Mouse (Mus musculus) cerebellum, postnatal 14 days (tissue): ENCODE results near the gene Nup107.
A peak's percentile ranks its signal among the peaks of the same experiment; 100 is the strongest.
"Not testable (repeated sequence)": the region's sequence is repeated elsewhere in the genome, so short reads cannot be mapped to it uniquely, and the experiment has no call there.

Source experiments
- DNase-seq, 2 experiments: peaks; one replicate each; pipeline ENCODE4 v3.0.0; 2021; ENCODE audit warnings: mixed read lengths in 2 of 2

The Nup107 gene

GRCm38 (mm10) chr10:117749050-117749686 lies 43.3 kb downstream of the Nup107 start:
- DNase-seq = no peak

GRCm38 (mm10) chr10:117748276-117749049 lies 44.0 kb downstream of the Nup107 start:
- no peak for DNase-seq

GRCm38 (mm10) chr10:117747711-117748110 lies 44.8 kb downstream of the Nup107 start:
- DNase-seq = no peak

GRCm38 (mm10) chr10:117746297-117746883 lies 46.1 kb downstream of the Nup107 start, which contains the start of gene Slc35e3:
Slc35e3 (minus strand) TSS chr10:117746365.
- DNase-seq = peak; percentile 97 to 98

GRCm38 (mm10) chr10:117745570-117746296 lies 46.8 kb downstream of the Nup107 start:
- DNase-seq = peak; percentile 38 to 46

GRCm38 (mm10) chr10:117743917-117744316 lies 48.6 kb downstream of the Nup107 start:
- DNase-seq = no peak

- DNase-seq = no peak
Measured at GRCm38 (mm10) chr10:117743182-117743581, 49.3 kb downstream of the Nup107 start.

GRCm38 (mm10) chr10:117742618-117743017 lies 49.9 kb downstream of the Nup107 start:
- no peak for DNase-seq

GRCm38 (mm10) chr10:117741698-117742475 lies 50.6 kb downstream of the Nup107 start:
- no peak for DNase-seq

GRCm38 (mm10) chr10:117740921-117741320 lies 51.6 kb downstream of the Nup107 start:
- DNase-seq = no peak

- no peak for DNase-seq
Measured at GRCm38 (mm10) chr10:117740171-117740570, 52.3 kb downstream of the Nup107 start.

GRCm38 (mm10) chr10:117739648-117739948 lies 52.9 kb downstream of the Nup107 start:
- DNase-seq = no peak

GRCm38 (mm10) chr10:117738928-117739647 lies 53.4 kb downstream of the Nup107 start:
- DNase-seq = no peak

GRCm38 (mm10) chr10:117738140-117738921 lies 54.2 kb downstream of the Nup107 start:
- no peak for DNase-seq

GRCm38 (mm10) chr10:117737498-117737897 lies 55.0 kb downstream of the Nup107 start:
- DNase-seq = not testable (repeated sequence)

GRCm38 (mm10) chr10:117737075-117737474 lies 55.4 kb downstream of the Nup107 start:
- no peak for DNase-seq

GRCm38 (mm10) chr10:117736573-117736972 lies 55.9 kb downstream of the Nup107 start:
- DNase-seq = no peak

GRCm38 (mm10) chr10:117735396-117735795 lies 57.1 kb downstream of the Nup107 start:
- DNase-seq = not testable (repeated sequence)

- DNase-seq = not testable (repeated sequence)
Measured at GRCm38 (mm10) chr10:117734104-117734852, 58.2 kb downstream of the Nup107 start.

- DNase-seq = not testable (repeated sequence)
Measured at GRCm38 (mm10) chr10:117733626-117734025, 58.9 kb downstream of the Nup107 start.
